Mouse (Mus musculus) left cerebral cortex, adult 18-20 months (tissue): ENCODE data around the gene Trem3. TPM values are rescaled to one million over a fixed set of nuclear protein-coding genes. Genes with fewer than 3 reads are reported as not detected.

Experiments
- DNase-seq, 2 experiments: peaks; one replicate each; pipeline ENCODE4 v3.0.0; 2021 to 2022; ENCODE audit warnings: low spot score in 2 of 2, mixed read lengths in 1 of 2
- total RNA-seq, 2 experiments: library from RNA; stranded (reverse); gene quantifications; 2 replicates each; pipeline ENCODE4 v1.2.3; 2021

Trem3 gene
- total RNA-seq, 2 experiments from 2014 or later = not detected

GRCm38 (mm10) chr17:48269833-48270232 lies 22.3 kb downstream of the Trem3 start:
- DNase-seq = no peak

- DNase-seq = no peak
These were observed 24.6 kb downstream of the Trem3 start for GRCm38 (mm10) chr17:48272158-48272557.

- DNase-seq = no peak
These were observed 25.0 kb downstream of the Trem3 start for GRCm38 (mm10) chr17:48272598-48272997.

GRCm38 (mm10) chr17:48274098-48274497 lies 26.5 kb downstream of the Trem3 start:
- DNase-seq = no peak

GRCm38 (mm10) chr17:48274885-48275284 lies 27.3 kb downstream of the Trem3 start:
- peak; percentile 74 to 88 for DNase-seq

GRCm38 (mm10) chr17:48275736-48276135 lies 28.2 kb downstream of the Trem3 start:
- DNase-seq = no peak

GRCm38 (mm10) chr17:48278381-48278780 lies 30.8 kb downstream of the Trem3 start:
- DNase-seq = no peak

GRCm38 (mm10) chr17:48279002-48279401 lies 31.4 kb downstream of the Trem3 start:
- DNase-seq = no peak

GRCm38 (mm10) chr17:48280943-48281738 lies 33.6 kb downstream of the Trem3 start:
- DNase-seq = no peak

- no peak for DNase-seq
These were observed 34.1 kb downstream of the Trem3 start for GRCm38 (mm10) chr17:48281739-48282085.

- DNase-seq = no peak
These were observed 39.2 kb downstream of the Trem3 start for GRCm38 (mm10) chr17:48286765-48287164.

- DNase-seq = no peak
These were observed 39.7 kb downstream of the Trem3 start for GRCm38 (mm10) chr17:48287276-48287675.

- DNase-seq = no peak
These were observed 46.1 kb downstream of the Trem3 start for GRCm38 (mm10) chr17:48293500-48294194.

GRCm38 (mm10) chr17:48299203-48299602 lies 51.6 kb downstream of the Trem3 start, which contains the start of gene Treml2:
Treml2 (plus strand) TSS chr17:48299498.
- no peak for DNase-seq

GRCm38 (mm10) chr17:48299756-48300155 lies 52.2 kb downstream of the Trem3 start:
- no peak for DNase-seq

GRCm38 (mm10) chr17:48300199-48300598 lies 52.6 kb downstream of the Trem3 start:
- DNase-seq = no peak

- DNase-seq = no peak
These were observed 53.3 kb downstream of the Trem3 start for GRCm38 (mm10) chr17:48300861-48301260.

- no peak for DNase-seq
These were observed 54.2 kb downstream of the Trem3 start for GRCm38 (mm10) chr17:48301792-48302191.
